In the genomic region with DNA sequence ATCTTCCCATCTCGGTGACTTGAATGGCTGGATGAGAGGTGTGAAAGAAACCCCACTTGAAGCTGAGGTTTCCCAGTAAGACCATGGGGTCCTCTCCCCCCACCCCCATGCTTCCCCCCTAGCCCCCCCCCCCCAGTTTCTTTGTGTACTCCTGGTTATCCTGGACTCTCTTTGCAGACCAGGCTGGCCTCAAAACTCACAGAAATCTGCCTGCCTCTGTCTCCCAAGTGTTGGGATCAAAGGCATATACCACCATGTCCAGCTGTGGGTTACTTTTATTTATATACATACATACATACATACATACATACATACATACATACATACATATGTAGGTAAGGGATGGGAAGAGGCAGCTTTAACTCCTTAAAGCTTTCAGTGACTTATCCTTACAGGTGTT, we compare ENCODE assay signal across 9 mouse cellular contexts. TPM values are rescaled to one million over a fixed set of nuclear protein-coding genes. Genes with fewer than 3 reads are reported as not detected.
DNase-seq lines count a peak whose midpoint lies in the region; ATAC-seq and TF ChIP-seq lines count a peak whose summit lies in the region.
"Had no signal": no experiment of that assay in that cellular context is flagged by ENCODE, and none has a peak within 500 bp of the region (broad histone marks: within the 10 kb centered on the region; RNA-seq: fewer than 3 reads in every experiment).

No protein-coding gene starts in this region.

- H3K27me3 ChIP-seq in heart, embryonic 10.5 days (ENCODE audit: insufficient read depth, poor library complexity, severe bottlenecking): no peaks in the 10 kb centered on the region
- H3K27me3 ChIP-seq in MEL (ENCODE audit: control insufficient read depth in 1 of 2, insufficient read depth in 2 of 2, low read length in 2 of 2): no peaks in the 10 kb centered on the region
- H3K27me3 ChIP-seq in hindbrain, embryonic 12.5 days: no peaks in the 10 kb centered on the region
- peaks cover under 1% of the 10 kb centered on the region; the same call in 1 of the 2 replicates for H3K27me3 ChIP-seq in midbrain, embryonic 11.5 days (ENCODE audit: control insufficient read depth, insufficient read depth, low read length)

- peak overlapping the region; percentile 92 for H3K4me3 ChIP-seq in heart, embryonic 10.5 days
- peak overlapping the region in 1 of 2 experiments; percentile 67; a peak in 2 of 4 replicates for H3K4me3 ChIP-seq in MEL (ENCODE audit: control insufficient read depth in 1 of 2, insufficient read depth in 1 of 2, low read depth in 2 of 2, low read length in 2 of 2)
- H3K4me3 ChIP-seq in hindbrain, embryonic 12.5 days: peak overlapping the region; percentile 94
- H3K4me3 ChIP-seq in midbrain, embryonic 11.5 days (ENCODE audit: low read depth, low read length): peak overlapping the region; percentile 95

- H3K27ac ChIP-seq in heart, embryonic 10.5 days: peak overlapping the region; percentile 100; the same call in 1 of the 2 replicates
- H3K27ac ChIP-seq in MEL (ENCODE audit: control insufficient read depth, low read depth, low read length): peak overlapping the region; percentile 90; the same call in 1 of the 2 replicates
- H3K27ac ChIP-seq in hindbrain, embryonic 12.5 days: no peak overlapping the region
- H3K27ac ChIP-seq in midbrain, embryonic 11.5 days (ENCODE audit: low read depth, low read length): no peak overlapping the region

- TF ChIP-seq CTCF in MEL (IDR thresholded peaks at IDR 0.05 in 2 of 3, conservative IDR thresholded peaks at IDR 0.05 in 1 of 3; ENCODE audit: control insufficient read depth in 1 of 3, insufficient read depth in 1 of 3, low read depth in 2 of 3, low read length in 3 of 3, poor library complexity in 1 of 3, severe bottlenecking in 1 of 3): no peak

- H3K9ac ChIP-seq in MEL (ENCODE audit: control insufficient read depth, low read depth, low read length, poor library complexity, severe bottlenecking): peak overlapping the region; percentile 92
- peak overlapping the region; percentile 99 for H3K9ac ChIP-seq in hindbrain, embryonic 12.5 days
- peak overlapping the region; percentile 99 for H3K9ac ChIP-seq in midbrain, embryonic 11.5 days (ENCODE audit: low read length)

- intact Hi-C loops in heart, postnatal 14 days (cut with DNase I): no loop called here

- WGBS in heart, embryonic 10.5 days: 69% methylated on average over 1 of the region's 1 CpGs
- 70% methylated on average over 1 of the region's 1 CpGs for WGBS in hindbrain, embryonic 12.5 days
- 71% methylated on average over 1 of the region's 1 CpGs for WGBS in midbrain, embryonic 11.5 days

- H3K79me2 ChIP-seq in MEL (ENCODE audit: control insufficient read depth, insufficient read depth, low read length, poor library complexity): peaks cover 12% of the 10 kb centered on the region; the same call in 1 of the 2 replicates

- H3K4me2 ChIP-seq in hindbrain, embryonic 12.5 days (replicated peaks): peak overlapping the region; percentile 89
- peak overlapping the region; percentile 93 for H3K4me2 ChIP-seq in midbrain, embryonic 11.5 days

- no peaks in the 10 kb centered on the region for H3K9me3 ChIP-seq in heart, embryonic 10.5 days
- H3K9me3 ChIP-seq in MEL (replicated peaks; ENCODE audit: insufficient read depth, low read length): no peaks in the 10 kb centered on the region
- H3K9me3 ChIP-seq in hindbrain, embryonic 12.5 days (replicated peaks): no peaks in the 10 kb centered on the region
- no peaks in the 10 kb centered on the region for H3K9me3 ChIP-seq in midbrain, embryonic 11.5 days (ENCODE audit: control insufficient read depth, low read length)

- no peak for TF ChIP-seq RAD21 in MEL (IDR thresholded peaks at IDR 0.05; ENCODE audit: low read depth, low read length)

- peaks cover 62% of the 10 kb centered on the region for H3K4me1 ChIP-seq in heart, embryonic 10.5 days
- peaks cover 4 to 21% of the 10 kb centered on the region in 2 experiments; a peak in 3 of 4 replicates for H3K4me1 ChIP-seq in MEL (ENCODE audit: control insufficient read depth in 1 of 2, insufficient read depth in 2 of 2, low read length in 2 of 2)
- peaks cover 67% of the 10 kb centered on the region for H3K4me1 ChIP-seq in hindbrain, embryonic 12.5 days
- peaks cover 48% of the 10 kb centered on the region for H3K4me1 ChIP-seq in midbrain, embryonic 11.5 days (ENCODE audit: control insufficient read depth, insufficient read depth, low read length)

- DNase-seq in heart, embryonic 10.5 days (ENCODE audit: low spot score): no peak
- DNase-seq in heart, postnatal 14 days: no peak
- DNase-seq in MEL (ENCODE audit: low read depth, low spot score): no peak
- no peak for DNase-seq in midbrain, embryonic 11.5 days (ENCODE audit: low spot score, missing footprints)
- no peak for DNase-seq in layer of hippocampus, postnatal 36 days
- DNase-seq in adipocyte (ENCODE audit: low spot score): no peak
- DNase-seq in right cerebral cortex, adult 18-20 months: no peak

- no peak for TF ChIP-seq EP300 in MEL (IDR thresholded peaks at IDR 0.05; ENCODE audit: low read depth in 1 of 2, low read length in 2 of 2)

- peaks cover 29% of the 10 kb centered on the region for H3K36me3 ChIP-seq in heart, embryonic 10.5 days
- H3K36me3 ChIP-seq in MEL (ENCODE audit: control insufficient read depth in 1 of 2, insufficient read depth in 2 of 2, low read length in 2 of 2): peaks cover 0 to 16% of the 10 kb centered on the region in 2 experiments; a peak in 2 of 4 replicates
- H3K36me3 ChIP-seq in hindbrain, embryonic 12.5 days: peaks cover 32% of the 10 kb centered on the region
- H3K36me3 ChIP-seq in midbrain, embryonic 11.5 days (ENCODE audit: control insufficient read depth, insufficient read depth, low read length): peaks cover 22% of the 10 kb centered on the region

- TF ChIP-seq POLR2A in MEL (IDR thresholded peaks at IDR 0.05; ENCODE audit: control insufficient read depth in 1 of 2, insufficient read depth in 1 of 2, low read depth in 1 of 2, low read length in 2 of 2, poor library complexity in 1 of 2): no peak

- ATAC-seq in hindbrain, embryonic 12.5 days (ENCODE audit: low FRiP score): no peak
- no peak for ATAC-seq in midbrain, embryonic 11.5 days (ENCODE audit: low FRiP score)
- ATAC-seq: CD4-positive, CD25-positive, alpha-beta regulatory T cell, adult 4 months had no signal

TF ChIP-seq in MEL, 35 proteins besides CTCF, POLR2A, EP300 and RAD21 (continues in another document):
- TF ChIP-seq ETS1 (IDR thresholded peaks at IDR 0.05; ENCODE audit: low read depth, low read length) (no peak), NELFE (IDR thresholded peaks at IDR 0.05; ENCODE audit: low read depth, low read length) (no peak), TBP (IDR thresholded peaks at IDR 0.05; ENCODE audit: low read depth, low read length) (no peak)

RNA-seq across cellular contexts. Expression of gene Cirbp, which starts 3.3 kb away (rescaled TPM):
- 85.7 and 98.0 TPM in 2 replicates for polyA plus RNA-seq in heart, embryonic 10.5 days (2016; fragmentation: Nextera tagmentation; extraction: Ambion mirVana)
- total RNA-seq in heart, postnatal 14 days (2021): 10 to 100 TPM; 40.4 to 64.3 TPM
- 21.2 and 27.2 TPM in 2 replicates for total RNA-seq in MEL (2012; rRNA removed)
- 10 to 100 TPM in 1 of 2 experiments, not detected in 1; 56.6 TPM for polyA plus RNA-seq in MEL (2012; ENCODE audit: insufficient read depth in 1 of 2, insufficient read length in 2 of 2, low read depth in 1 of 2, low replicate concordance in 2 of 2, missing spikeins in 1 of 2)
- polyA plus RNA-seq in hindbrain, embryonic 12.5 days (2016; fragmentation: Nextera tagmentation; extraction: Ambion mirVana): 235 and 271 TPM in 2 replicates
- polyA plus RNA-seq in midbrain, embryonic 11.5 days (2014; fragmentation: Nextera tagmentation; extraction: Ambion mirVana): 81.5 and 87.1 TPM in 2 replicates
- 10 to 100 TPM; 58.5 to 63.4 TPM for total RNA-seq in layer of hippocampus, postnatal 36 days (2021)

RNA-seq across cellular contexts. Expression of gene 1600002K03Rik, which starts 3.7 kb away (rescaled TPM):
- polyA plus RNA-seq in heart, embryonic 10.5 days (2016; fragmentation: Nextera tagmentation; extraction: Ambion mirVana): 11.7 and 13.9 TPM in 2 replicates
- 1 to 10 TPM; 3.8 to 4.7 TPM for total RNA-seq in heart, postnatal 14 days (2021)
- 16.9 and 17.7 TPM in 2 replicates for total RNA-seq in MEL (2012; rRNA removed)
- 10 to 100 TPM in 1 of 2 experiments, not detected in 1; 11.4 TPM for polyA plus RNA-seq in MEL (2012; ENCODE audit: insufficient read depth in 1 of 2, insufficient read length in 2 of 2, low read depth in 1 of 2, low replicate concordance in 2 of 2, missing spikeins in 1 of 2)
- 12.0 and 13.3 TPM in 2 replicates for polyA plus RNA-seq in hindbrain, embryonic 12.5 days (2016; fragmentation: Nextera tagmentation; extraction: Ambion mirVana)
- polyA plus RNA-seq in midbrain, embryonic 11.5 days (2014; fragmentation: Nextera tagmentation; extraction: Ambion mirVana): 8.0 and 8.7 TPM in 2 replicates
- 1 to 10 TPM; 6.4 to 6.9 TPM for total RNA-seq in layer of hippocampus, postnatal 36 days (2021)

RNA-seq across cellular contexts. Expression of gene Efna2, which starts 10.2 kb away (rescaled TPM):
- 14.9 and 20.6 TPM in 2 replicates for polyA plus RNA-seq in heart, embryonic 10.5 days (2016; fragmentation: Nextera tagmentation; extraction: Ambion mirVana)
- 1 to 10 TPM; 1.1 to 1.4 TPM for total RNA-seq in heart, postnatal 14 days (2021)
- total RNA-seq in MEL (2012; rRNA removed): 0.12 TPM in 1 of 2 replicates, not detected in the other
- 1 to 10 TPM in 1 of 2 experiments, not detected in 1; 2.8 TPM for polyA plus RNA-seq in MEL (2012; ENCODE audit: insufficient read depth in 1 of 2, insufficient read length in 2 of 2, low read depth in 1 of 2, low replicate concordance in 2 of 2, missing spikeins in 1 of 2)
- polyA plus RNA-seq in hindbrain, embryonic 12.5 days (2016; fragmentation: Nextera tagmentation; extraction: Ambion mirVana): 49.3 and 50.5 TPM in 2 replicates
- 78.1 and 91.7 TPM in 2 replicates for polyA plus RNA-seq in midbrain, embryonic 11.5 days (2014; fragmentation: Nextera tagmentation; extraction: Ambion mirVana)
- total RNA-seq in layer of hippocampus, postnatal 36 days (2021): 1 to 10 TPM; 9.0 to 9.6 TPM

RNA-seq across cellular contexts. Expression of gene Midn, which starts 21.0 kb away (rescaled TPM):
- 16.1 and 24.4 TPM in 2 replicates for polyA plus RNA-seq in heart, embryonic 10.5 days (2016; fragmentation: Nextera tagmentation; extraction: Ambion mirVana)
- total RNA-seq in heart, postnatal 14 days (2021): 100 to 1,000 TPM; 158 to 178 TPM
- 8.1 and 8.3 TPM in 2 replicates for total RNA-seq in MEL (2012; rRNA removed)
- polyA plus RNA-seq in MEL (2012; ENCODE audit: insufficient read depth in 1 of 2, insufficient read length in 2 of 2, low read depth in 1 of 2, low replicate concordance in 2 of 2, missing spikeins in 1 of 2): 10 to 100 TPM in 1 of 2 experiments, not detected in 1; 26.7 TPM
- 42.1 and 54.5 TPM in 2 replicates for polyA plus RNA-seq in hindbrain, embryonic 12.5 days (2016; fragmentation: Nextera tagmentation; extraction: Ambion mirVana)
- polyA plus RNA-seq in midbrain, embryonic 11.5 days (2014; fragmentation: Nextera tagmentation; extraction: Ambion mirVana): 66.0 and 71.3 TPM in 2 replicates
- 10 to 100 TPM; 58.9 to 62.6 TPM for total RNA-seq in layer of hippocampus, postnatal 36 days (2021)

RNA-seq across cellular contexts. Expression of gene Cbarp, which starts 28.4 kb away (rescaled TPM):
- polyA plus RNA-seq in heart, embryonic 10.5 days (2016; fragmentation: Nextera tagmentation; extraction: Ambion mirVana): 2.0 and 4.0 TPM in 2 replicates
- total RNA-seq in heart, postnatal 14 days (2021): 1 to 10 TPM; 3.0 to 3.3 TPM
- total RNA-seq in MEL (2012; rRNA removed): 4.8 and 6.8 TPM in 2 replicates
- 10 to 100 TPM in 1 of 2 experiments, not detected in 1; 19.3 TPM for polyA plus RNA-seq in MEL (2012; ENCODE audit: insufficient read depth in 1 of 2, insufficient read length in 2 of 2, low read depth in 1 of 2, low replicate concordance in 2 of 2, missing spikeins in 1 of 2)
- polyA plus RNA-seq in hindbrain, embryonic 12.5 days (2016; fragmentation: Nextera tagmentation; extraction: Ambion mirVana): 18.4 and 22.3 TPM in 2 replicates
- 11.1 and 11.8 TPM in 2 replicates for polyA plus RNA-seq in midbrain, embryonic 11.5 days (2014; fragmentation: Nextera tagmentation; extraction: Ambion mirVana)
- total RNA-seq in layer of hippocampus, postnatal 36 days (2021): 100 to 1,000 TPM; 336 to 379 TPM

Comparison
In these comparisons a context has a peak if more than half of its experiments do, and no peak if none do; other contexts are left out.
1. H3K27ac ChIP-seq: peak in heart, embryonic 10.5 days (single experiment) and MEL (single experiment); none in hindbrain, embryonic 12.5 days (single experiment) and midbrain, embryonic 11.5 days (single experiment).
2. Peak in every context shown above with its lines, with median percentiles within 50 percentile points of each other: H3K9ac ChIP-seq.